Mouse (Mus musculus): ENCODE results near the gene Atp1a1. TPM values are rescaled to one million over a fixed set of nuclear protein-coding genes. Genes with fewer than 3 reads are reported as not detected.

The Atp1a1 gene
- polyA plus RNA-seq, 1 experiment from 2014 or later = 78.0 TPM

DNA sequence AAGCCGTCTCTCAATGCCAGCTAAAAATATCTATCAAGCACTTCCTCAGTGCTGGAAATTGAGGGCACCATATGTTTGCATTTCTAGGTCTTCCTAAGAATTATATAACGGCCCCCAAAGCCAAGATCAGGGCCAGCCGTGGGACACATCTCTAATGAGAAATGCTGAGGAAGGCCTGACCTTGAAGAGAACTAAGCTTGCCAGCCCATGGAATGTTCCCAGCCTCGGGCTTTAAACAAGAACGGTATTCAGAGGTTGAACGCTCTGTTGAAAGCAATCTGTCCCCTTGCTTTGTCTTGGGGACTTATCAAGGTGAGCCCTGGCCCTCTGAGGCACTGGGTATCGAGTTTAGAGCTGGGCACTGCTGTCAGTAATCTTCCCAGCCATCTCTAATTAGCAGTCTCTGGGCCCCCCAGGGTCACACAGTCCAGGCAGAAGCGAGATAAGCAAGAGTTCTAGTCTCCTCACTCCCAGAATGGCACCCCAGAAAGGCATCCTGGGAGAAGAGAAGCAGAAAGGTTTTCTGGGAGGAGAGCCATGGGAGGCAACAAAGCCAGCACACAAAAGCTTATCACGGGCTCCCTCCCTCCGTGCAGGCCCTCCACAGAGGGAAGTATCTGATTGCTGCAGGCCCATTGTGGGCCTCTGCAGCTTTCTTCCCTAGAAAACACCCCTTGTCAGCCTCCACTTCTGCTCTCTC is 41.8 kb downstream of the Atp1a1 start:
- no peak overlapping the region for H3K9ac ChIP-seq

DNA sequence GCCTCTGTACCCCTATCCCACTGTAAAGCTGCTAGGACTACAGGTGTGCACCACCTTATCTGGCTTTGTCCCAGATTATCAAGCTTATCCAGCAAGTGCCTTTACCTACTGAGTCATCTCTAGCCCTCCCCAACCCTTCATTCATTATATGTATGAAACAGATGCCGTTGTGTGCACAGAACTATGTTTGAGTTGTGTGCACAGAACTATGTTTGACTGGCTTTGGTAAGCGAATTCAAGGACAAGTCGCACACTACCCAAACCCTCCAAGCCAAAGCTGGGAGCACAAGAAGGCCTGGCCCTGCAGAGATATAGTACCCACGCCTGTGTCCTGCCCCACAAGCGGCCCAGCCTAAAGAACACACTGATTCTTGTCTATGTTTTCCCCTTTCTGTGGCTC is 42.5 kb downstream of the Atp1a1 start:
- no peak overlapping the region for H3K27ac ChIP-seq
- no peaks in the 10 kb centered on the region for H3K27me3 ChIP-seq
- ATAC-seq (ENCODE audit: insufficient number of reproducible peaks, low FRiP score, low TSS enrichment, low read depth) = no peak
- H3K36me3 ChIP-seq = no peaks in the 10 kb centered on the region
- H3K9ac ChIP-seq = no peak overlapping the region
- WGBS = 83% methylated on average over 5 of the region's 5 CpGs
- H3K4me3 ChIP-seq = no peak overlapping the region
- H3K4me1 ChIP-seq = 0 out of 2 replicates have a peak, but pooled peaks cover 4% of the 10 kb centered on the region
- no peak overlapping the region for H3K4me2 ChIP-seq
- H3K9me3 ChIP-seq = no peaks in the 10 kb centered on the region

More for the DNA sequence above, 41.8 kb downstream of the Atp1a1 start:
- Histone ChIP-seq H3K27ac (no peak overlapping the region), H3K4me3 (no peak overlapping the region), H3K4me1 (0 out of 2 replicates have a peak, but pooled peaks cover 4% of the 10 kb centered on the region), H3K4me2 (no peak overlapping the region), H3K9me3 (no peaks in the 10 kb centered on the region), H3K36me3 (no peaks in the 10 kb centered on the region), H3K27me3 (no peaks in the 10 kb centered on the region)
- ATAC-seq (ENCODE audit: insufficient number of reproducible peaks, low FRiP score, low TSS enrichment, low read depth) = no peak
- WGBS = 49% methylated on average over 10 of the region's 10 CpGs

DNA sequence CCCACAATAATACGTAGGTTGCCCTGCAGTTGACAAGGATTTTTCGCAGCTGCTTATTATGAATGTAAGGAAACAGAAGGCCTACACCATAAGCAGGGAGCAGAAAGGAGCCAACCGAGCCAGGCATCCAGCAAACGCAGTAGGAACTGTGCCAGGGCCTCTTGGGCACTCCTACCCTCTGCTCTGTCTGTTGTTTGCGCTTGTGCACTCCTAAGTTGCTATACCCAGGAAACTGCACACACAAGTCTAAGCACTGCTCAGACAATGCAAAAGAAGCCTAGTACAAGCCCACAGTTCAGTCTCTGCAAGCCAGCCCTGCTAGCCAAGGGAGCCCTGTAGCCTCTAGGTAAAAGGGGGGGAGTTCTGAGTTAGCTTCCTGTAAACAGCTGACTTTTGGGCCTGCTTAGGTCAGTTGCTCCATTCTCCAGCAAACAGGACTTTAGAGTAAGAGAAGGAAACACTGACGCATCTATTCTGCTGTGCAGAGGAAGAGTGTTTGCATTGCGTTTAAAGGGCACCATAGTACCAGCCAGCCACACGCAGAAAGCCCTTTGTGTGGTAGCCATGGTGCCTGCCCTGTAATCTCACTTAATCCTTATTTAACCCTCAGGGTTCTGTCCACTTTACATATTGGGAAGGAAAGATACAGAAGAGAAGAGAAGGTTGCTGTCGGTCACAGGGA is 43.5 kb downstream of the Atp1a1 start:
- 80% methylated on average over 9 of the region's 9 CpGs for WGBS
- H3K27me3 ChIP-seq = no peaks in the 10 kb centered on the region

DNA sequence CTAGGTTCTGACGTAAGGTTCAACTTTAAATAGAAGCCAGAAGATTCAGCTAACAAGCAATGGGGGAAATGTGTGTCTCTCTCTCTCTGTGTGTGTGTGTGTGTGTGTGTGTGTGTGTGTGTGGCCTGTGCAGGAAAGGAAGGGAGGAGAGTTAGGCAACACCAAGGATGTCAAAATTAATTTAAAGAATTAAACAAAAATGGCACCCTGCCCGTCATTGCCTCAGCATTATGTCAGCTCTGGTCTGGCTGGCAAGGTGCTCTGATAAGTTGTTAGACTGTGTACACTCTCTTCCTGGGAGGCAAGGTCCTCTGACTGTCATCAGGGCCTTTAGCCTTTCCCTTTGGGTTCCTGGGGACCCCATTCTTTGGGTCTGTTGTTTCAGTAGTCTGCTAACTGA is 47.8 kb downstream of the Atp1a1 start:
- no peak for ATAC-seq (ENCODE audit: insufficient number of reproducible peaks, low FRiP score, low TSS enrichment, low read depth)
- no peak overlapping the region for H3K4me3 ChIP-seq
- 0 out of 2 replicates have a peak, but pooled peaks cover 4% of the 10 kb centered on the region for H3K4me1 ChIP-seq
- no peak overlapping the region for H3K27ac ChIP-seq
- H3K9ac ChIP-seq = no peak overlapping the region
- no peaks in the 10 kb centered on the region for H3K27me3 ChIP-seq
- no peak overlapping the region for H3K4me2 ChIP-seq
- H3K9me3 ChIP-seq = no peaks in the 10 kb centered on the region
- H3K36me3 ChIP-seq = no peaks in the 10 kb centered on the region
- WGBS = 85% methylated on average over 2 of the region's 2 CpGs

More for the DNA sequence above, 43.5 kb downstream of the Atp1a1 start:
- Histone ChIP-seq H3K4me3 (no peak overlapping the region), H3K9me3 (no peaks in the 10 kb centered on the region), H3K27ac (no peak overlapping the region), H3K4me1 (0 out of 2 replicates have a peak, but pooled peaks cover 4% of the 10 kb centered on the region), H3K4me2 (no peak overlapping the region), H3K9ac (no peak overlapping the region), H3K36me3 (no peaks in the 10 kb centered on the region)
- no peak for ATAC-seq (ENCODE audit: insufficient number of reproducible peaks, low FRiP score, low TSS enrichment, low read depth)

DNA sequence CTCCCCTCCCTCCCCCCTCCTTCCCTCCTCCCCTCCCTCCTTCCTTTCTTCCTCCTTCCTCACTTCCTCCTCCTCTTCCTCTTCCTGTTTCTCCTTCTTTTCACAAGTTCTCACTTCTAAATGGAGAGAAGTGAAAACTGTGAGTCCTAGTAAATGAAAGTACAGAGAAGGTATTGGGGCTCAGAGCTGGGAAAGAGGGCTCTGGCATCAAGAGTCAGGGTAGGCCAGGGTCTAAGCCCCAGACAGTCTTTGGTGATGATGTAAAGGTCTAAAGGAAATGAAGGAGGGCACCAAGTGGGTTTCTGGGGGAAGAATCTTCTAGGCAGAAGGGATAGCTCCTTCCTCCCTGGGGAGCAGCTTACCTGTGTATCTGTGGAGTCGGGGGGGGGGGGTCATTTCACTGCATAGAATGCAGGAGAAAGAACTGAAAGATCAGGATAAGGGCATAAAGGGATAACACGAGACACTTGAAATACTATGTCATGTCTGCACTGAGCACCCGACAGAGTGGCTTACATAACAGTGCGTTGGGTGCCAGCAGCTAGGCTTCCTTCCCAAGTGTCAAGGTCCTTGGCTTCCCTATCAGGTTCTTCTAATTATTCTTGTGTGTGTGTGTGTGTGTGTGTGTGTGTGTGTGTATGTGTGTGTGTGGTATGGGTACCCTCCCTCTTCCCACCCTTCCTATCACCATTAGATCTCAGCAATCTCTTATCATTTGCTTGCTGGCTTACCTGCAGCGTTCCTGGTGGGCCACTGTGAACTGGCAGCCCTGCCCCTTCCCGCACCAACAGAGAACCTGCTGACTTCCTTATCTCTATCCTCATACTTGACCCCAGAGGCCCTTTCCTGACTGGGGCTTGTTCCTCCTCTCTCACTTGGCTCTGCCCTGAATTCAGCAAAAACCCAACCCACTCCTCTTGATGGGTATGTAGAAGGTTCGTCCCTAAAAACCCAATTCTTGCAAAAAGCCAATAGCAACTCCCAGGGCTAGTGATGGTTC is 51.6 kb downstream of the Atp1a1 start:
- Histone ChIP-seq H3K36me3 (no peaks in the 10 kb centered on the region), H3K4me1 (0 out of 2 replicates have a peak, but pooled peaks cover 7% of the 10 kb centered on the region), H3K9me3 (no peaks in the 10 kb centered on the region), H3K27me3 (no peaks in the 10 kb centered on the region), H3K9ac (no peak overlapping the region), H3K4me2 (no peak overlapping the region), H3K4me3 (no peak overlapping the region), H3K27ac (no peak overlapping the region)
- 77% methylated on average over 7 of the region's 7 CpGs for WGBS
- ATAC-seq (ENCODE audit: insufficient number of reproducible peaks, low FRiP score, low TSS enrichment, low read depth) = no peak

DNA sequence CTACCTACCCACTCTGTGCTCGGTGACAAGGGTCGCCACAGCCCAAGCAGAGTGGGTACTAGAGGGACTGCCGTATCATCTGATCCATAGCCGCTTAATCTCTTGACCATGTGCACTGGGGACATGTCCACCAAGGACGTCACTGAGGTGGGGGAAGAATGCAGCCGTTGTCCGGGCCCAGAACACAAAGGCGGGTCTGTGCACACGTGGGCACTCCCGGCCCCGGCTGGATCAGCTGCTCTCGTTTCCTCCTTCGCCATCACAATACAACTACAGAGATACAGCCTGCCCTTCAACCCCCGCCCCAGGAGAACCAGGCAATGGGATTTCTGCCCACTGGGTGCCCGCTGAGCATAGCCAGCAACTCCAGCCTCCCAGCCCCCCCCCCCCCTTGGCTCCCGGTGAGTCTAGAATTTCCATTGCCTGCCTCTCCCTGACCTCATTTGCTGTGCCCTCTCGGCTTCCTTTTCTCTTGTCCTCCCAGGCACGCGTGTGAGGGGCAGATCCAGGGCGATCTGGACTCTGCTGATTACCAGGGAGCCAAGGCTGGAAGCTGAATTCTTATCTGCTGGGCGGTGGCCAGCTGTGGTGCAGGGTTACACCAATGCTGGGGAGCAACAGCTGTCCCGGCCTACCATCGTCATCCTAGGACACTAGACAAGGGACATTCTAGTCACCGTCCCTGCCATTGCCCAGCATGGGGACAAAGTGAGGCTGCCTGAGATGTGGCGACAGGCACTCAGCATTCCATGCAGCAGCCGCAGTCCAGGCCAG is 52.8 kb downstream of the Atp1a1 start:
- 71% methylated on average over 26 of the region's 26 CpGs for WGBS
- Histone ChIP-seq H3K9me3 (no peaks in the 10 kb centered on the region), H3K4me1 (0 out of 2 replicates have a peak, but pooled peaks cover 7% of the 10 kb centered on the region), H3K27ac (no peak overlapping the region; the same call in 1 of the 2 replicates), H3K4me3 (no peak overlapping the region), H3K4me2 (no peak overlapping the region), H3K27me3 (no peaks in the 10 kb centered on the region), H3K9ac (no peak overlapping the region), H3K36me3 (no peaks in the 10 kb centered on the region)
- peak; percentile 63; the same call in 1 of the 2 replicates for ATAC-seq (ENCODE audit: insufficient number of reproducible peaks, low FRiP score, low TSS enrichment, low read depth)

DNA sequence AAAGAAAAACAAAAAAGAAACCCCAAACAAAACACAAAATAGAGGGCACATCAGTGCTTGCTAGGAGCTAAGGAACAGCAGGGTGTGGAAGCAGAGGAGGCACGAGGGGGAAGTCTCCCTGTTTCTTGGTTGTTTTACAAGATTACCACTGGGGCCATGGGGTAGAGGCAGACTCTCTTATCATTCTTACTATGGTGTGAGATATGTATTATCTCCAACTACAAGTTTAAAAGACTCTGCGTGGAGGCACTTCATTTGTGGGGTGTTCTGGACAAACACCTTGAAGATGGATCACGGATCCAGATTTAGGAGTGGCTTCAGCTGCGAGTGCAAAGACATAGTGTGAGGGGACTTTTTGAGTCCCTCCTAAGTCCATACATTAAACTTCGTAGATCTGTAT is 54.7 kb downstream of the Atp1a1 start:
- Histone ChIP-seq H3K9ac (no peak overlapping the region), H3K4me3 (no peak overlapping the region), H3K27ac (no peak overlapping the region), H3K4me1 (0 out of 2 replicates have a peak, but pooled peaks cover 7% of the 10 kb centered on the region), H3K27me3 (no peaks in the 10 kb centered on the region), H3K9me3 (no peaks in the 10 kb centered on the region), H3K4me2 (no peak overlapping the region), H3K36me3 (no peaks in the 10 kb centered on the region)
- ATAC-seq (ENCODE audit: insufficient number of reproducible peaks, low FRiP score, low TSS enrichment, low read depth) = no peak
- WGBS = 82% methylated on average over 5 of the region's 5 CpGs

DNA sequence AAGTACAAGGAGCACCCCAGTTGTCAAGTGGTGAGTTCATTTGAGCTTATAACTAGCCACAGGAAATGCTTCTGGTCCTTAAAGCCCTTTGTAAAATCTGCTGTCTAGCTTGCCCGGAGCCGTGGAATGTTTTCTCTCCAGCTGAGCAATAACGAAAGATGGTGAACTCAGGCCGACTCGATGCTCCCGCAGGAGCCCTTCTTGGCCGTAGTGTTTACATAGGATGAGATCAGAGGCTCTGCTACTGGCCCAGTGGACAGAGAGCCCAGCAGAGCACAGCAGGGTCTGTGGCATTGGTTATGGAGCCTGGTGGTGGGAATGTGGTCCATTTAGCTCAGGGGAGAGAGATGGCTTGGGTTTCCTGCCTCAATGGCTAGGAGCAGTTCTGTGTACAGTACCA is 60.4 kb downstream of the Atp1a1 start:
- peaks cover 7% of the 10 kb centered on the region; the same call in 1 of the 2 replicates for H3K4me1 ChIP-seq
- no peaks in the 10 kb centered on the region for H3K9me3 ChIP-seq
- H3K27ac ChIP-seq = no peak overlapping the region
- H3K9ac ChIP-seq = no peak overlapping the region
- 29% methylated on average over 7 of the region's 7 CpGs for WGBS
- no peak overlapping the region for H3K4me3 ChIP-seq
- H3K4me2 ChIP-seq = no peak overlapping the region
- no peaks in the 10 kb centered on the region for H3K36me3 ChIP-seq
- ATAC-seq (ENCODE audit: insufficient number of reproducible peaks, low FRiP score, low TSS enrichment, low read depth) = no peak
- no peaks in the 10 kb centered on the region for H3K27me3 ChIP-seq

DNA sequence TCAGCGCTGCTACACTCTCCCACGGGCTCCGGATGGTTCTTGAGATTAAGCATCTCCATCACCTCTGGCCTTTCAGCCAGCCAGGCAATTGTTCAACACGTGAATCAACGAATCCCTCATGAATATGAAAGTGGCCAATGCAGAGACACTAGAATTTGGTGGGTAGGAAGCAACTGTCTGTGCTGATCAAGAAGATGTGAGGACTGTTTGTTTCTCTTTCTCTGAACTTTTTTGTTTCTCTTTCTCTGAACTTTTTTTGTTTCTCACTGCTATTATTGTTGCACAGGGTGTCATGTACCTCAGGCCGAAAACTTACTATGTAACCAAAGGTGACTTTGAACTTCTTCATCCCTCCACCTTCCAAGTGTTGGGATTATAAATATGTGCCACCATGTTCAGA is 62.9 kb downstream of the Atp1a1 start:
- ATAC-seq (ENCODE audit: insufficient number of reproducible peaks, low FRiP score, low TSS enrichment, low read depth) = no peak
- peaks cover 7% of the 10 kb centered on the region; the same call in 1 of the 2 replicates for H3K4me1 ChIP-seq
- no peaks in the 10 kb centered on the region for H3K9me3 ChIP-seq
- H3K4me3 ChIP-seq = no peak overlapping the region
- no peak overlapping the region for H3K4me2 ChIP-seq
- H3K36me3 ChIP-seq = no peaks in the 10 kb centered on the region
- 84% methylated on average over 6 of the region's 6 CpGs for WGBS
- no peak overlapping the region for H3K9ac ChIP-seq
- H3K27ac ChIP-seq = no peak overlapping the region
- H3K27me3 ChIP-seq = no peaks in the 10 kb centered on the region

DNA sequence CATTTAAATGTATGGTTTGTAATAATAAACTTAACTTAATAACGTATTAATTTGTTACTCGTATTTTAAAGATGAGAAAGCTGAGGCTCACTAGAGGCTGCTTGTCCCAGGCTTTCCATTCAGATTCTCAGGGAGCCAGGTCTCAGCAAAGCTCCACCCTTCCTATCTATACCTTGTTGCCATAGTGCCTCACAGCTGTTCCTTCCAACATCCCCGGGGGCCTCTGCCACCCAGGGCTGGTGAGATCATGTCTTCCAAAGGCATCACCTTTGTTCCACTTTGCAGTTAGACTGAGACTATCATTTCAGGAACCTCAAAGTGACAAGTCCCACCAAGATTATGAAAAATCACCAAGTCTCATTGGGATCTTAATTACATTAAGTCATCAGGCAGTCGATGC is 63.9 kb downstream of the Atp1a1 start:
- H3K4me3 ChIP-seq = no peak overlapping the region
- no peak for ATAC-seq (ENCODE audit: insufficient number of reproducible peaks, low FRiP score, low TSS enrichment, low read depth)
- peaks cover 7% of the 10 kb centered on the region; the same call in 1 of the 2 replicates for H3K4me1 ChIP-seq
- no peak overlapping the region for H3K27ac ChIP-seq
- no peak overlapping the region for H3K9ac ChIP-seq
- H3K27me3 ChIP-seq = no peaks in the 10 kb centered on the region
- no peak overlapping the region for H3K4me2 ChIP-seq
- no peaks in the 10 kb centered on the region for H3K9me3 ChIP-seq
- 80% methylated on average over 4 of the region's 4 CpGs for WGBS
- H3K36me3 ChIP-seq = no peaks in the 10 kb centered on the region

DNA sequence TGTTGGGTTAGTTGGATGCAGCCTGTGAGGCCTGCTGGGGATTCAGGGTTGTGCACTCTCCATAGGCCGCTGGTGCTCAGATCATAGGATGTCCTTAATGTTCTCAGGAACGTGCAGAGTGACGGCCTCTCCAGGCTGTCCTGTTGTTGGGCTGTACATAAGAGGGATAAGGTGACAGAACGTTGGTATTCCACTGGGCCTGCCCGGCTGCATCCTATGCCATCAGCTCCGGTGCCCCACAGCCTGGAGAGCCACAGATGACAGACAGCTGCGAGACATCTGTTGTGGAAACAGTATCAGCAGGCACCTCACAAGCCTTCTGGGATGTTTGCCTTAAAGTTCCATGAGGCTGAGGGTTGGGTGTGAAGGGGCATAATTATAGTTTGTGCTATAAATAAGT is 68.2 kb downstream of the Atp1a1 start:
- H3K27me3 ChIP-seq = no peaks in the 10 kb centered on the region
- 73% methylated on average over 7 of the region's 7 CpGs for WGBS
- ATAC-seq (ENCODE audit: insufficient number of reproducible peaks, low FRiP score, low TSS enrichment, low read depth) = peak; percentile 71; the same call in 1 of the 2 replicates

More for the DNA sequence above, 68.2 kb downstream of the Atp1a1 start:
- Histone ChIP-seq H3K4me2 (no peak overlapping the region), H3K36me3 (no peaks in the 10 kb centered on the region), H3K9me3 (no peaks in the 10 kb centered on the region), H3K27ac (no peak overlapping the region), H3K9ac (no peak overlapping the region), H3K4me1 (0 out of 2 replicates have a peak, but pooled peaks cover 2% of the 10 kb centered on the region), H3K4me3 (no peak overlapping the region)

Measured in limb, embryonic 15.5 days (tissue).